Mouse (Mus musculus): Measurements from ENCODE around the gene Rdh16f1.
A peak's percentile ranks its signal among the peaks of the same experiment; 100 is the strongest.
"Not testable (repeated sequence)": the region's sequence is repeated elsewhere in the genome, so short reads cannot be mapped to it uniquely, and the experiment has no call there.

The Rdh16f1 gene

DNA sequence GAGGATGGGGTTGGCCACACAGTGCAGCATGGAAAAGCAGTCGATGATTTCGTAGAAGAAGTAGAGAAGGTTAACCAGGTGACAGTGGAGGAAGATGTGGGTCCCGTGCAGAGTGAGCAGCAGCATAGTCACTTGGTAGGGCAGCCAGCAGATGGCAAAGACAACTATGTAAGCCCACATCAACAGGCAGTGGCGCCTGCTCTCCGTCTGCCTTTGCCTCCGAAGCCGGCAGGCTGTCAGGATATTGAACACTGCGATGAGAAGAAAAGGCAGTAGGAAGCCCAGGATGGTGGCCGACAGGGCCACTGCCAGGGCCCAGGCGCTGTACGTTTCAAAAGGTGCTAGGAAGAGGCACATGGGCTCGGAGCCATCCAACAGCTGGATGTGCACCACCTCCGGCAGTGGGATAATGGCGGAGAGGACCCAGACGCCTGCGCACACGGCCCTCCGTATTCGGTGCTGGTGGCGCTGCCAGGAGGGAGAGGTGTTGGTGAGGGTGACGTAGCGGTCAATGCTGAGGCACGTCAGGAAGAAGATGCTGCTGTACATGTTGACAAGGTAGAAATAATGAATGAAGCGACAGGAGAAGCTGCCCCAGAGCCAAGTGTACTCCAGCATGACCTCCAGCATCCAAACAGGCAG is 9.3 kb upstream of the Rdh16f1 start:
- DNase-seq, result no peak

DNA sequence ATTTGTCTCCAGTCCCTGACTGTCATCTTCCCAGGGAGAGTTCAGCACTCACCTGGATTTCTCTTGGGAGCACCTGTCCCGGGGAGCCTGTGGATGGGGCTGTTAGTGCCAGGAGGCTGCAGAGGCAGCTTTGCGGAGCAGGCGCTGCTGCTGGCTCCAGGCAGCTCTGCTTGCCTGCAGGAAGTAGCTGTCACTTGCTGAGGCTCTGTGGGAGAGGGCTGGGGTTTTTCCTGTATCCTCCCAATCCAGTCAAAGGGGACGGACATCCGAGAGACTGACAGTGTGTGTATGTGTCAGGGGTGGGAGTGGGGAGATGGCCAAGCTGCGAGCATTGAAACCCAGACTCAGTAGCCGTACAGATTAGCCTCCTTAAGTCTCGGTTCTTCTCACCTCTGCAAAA is 8.0 kb upstream of the Rdh16f1 start, which contains the start of gene Gpr182:
TSS of gene Gpr182 (minus strand) at position 185 of the 400 bp plus-strand sequence.
- DNase-seq, result no peak

DNA sequence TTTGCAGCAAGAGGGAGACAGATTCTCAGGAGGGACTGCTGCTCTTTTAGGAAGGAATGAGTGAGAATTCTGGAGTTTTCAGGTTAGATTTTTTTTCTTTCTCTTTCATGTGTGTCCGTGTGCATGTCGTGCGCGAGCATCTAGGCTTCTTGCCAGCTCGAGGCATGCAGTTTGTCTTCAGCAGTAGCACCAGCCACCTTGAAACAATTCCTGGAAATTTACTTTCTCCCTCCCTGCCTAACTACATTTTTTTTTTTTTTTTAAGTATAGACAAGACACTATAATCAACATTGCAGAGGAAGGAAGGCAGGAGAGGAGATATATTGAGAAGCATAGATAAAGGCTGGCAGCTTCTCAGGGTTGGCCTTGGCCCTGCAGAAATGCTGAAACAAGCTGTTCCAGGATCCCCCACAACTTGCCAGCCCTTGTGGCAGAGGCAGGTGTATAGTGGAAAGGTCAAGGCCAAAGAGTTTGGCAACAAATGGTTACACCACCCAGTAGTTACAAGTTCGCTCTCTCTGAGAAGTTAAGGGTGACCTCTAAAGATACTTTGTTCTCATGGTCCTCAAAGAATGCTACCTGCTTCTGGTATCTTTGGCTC is 4.9 kb upstream of the Rdh16f1 start:
- DNase-seq, result no peak

DNA sequence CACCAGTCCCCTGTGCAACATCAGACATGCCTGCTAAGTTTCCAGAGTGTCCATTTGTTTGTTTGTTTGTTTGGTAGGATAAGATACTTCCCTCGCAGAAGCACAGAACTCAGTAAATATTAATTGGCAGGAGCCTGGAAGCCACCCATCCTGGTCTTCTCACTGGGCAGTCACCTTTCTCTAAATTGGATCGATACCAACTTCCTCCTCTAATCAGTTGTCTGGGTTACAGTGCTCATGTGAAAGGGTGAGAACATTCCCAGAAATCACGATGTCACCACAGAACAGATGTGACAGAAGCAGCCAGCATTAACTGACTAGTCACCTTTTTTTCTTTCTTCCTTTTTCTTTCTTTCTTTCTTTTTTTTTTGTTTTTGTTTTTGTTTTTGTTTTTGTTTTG is 4.3 kb upstream of the Rdh16f1 start:
- no peak for DNase-seq

DNA sequence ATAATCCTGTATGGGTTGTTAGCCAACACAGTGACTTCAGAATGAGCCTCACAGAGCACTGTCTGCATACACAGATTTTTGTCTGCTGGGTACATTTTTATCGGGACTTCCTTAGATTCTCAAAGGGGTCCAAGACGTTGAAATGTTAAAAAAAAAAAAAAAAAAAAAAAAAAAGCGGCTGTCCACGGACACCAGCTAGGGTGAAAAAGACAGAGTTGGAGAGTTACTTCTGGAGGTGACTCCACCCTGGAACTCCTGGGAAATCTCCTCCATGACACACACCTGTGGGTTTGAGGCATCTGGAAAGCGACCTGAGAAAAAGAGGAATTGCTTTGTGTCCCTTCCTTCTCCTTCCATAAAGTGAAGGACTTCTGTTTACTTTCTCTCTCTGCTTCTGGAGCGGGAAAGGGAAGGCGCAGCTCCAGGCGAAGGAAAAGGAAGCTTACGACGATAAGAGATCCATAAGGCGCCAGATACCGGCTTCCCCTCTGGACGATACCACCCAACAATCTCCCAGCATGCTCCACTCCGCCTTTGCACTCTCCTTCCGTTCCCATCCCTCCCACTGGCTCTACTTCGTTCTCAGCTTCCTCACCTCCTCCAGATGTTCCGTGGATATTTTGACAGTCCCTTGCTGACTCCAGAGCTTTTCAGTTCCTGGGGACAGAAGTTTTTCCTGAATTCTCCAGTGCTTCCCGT is 3.7 kb upstream of the Rdh16f1 start:
- DNase-seq, result no peak

DNA sequence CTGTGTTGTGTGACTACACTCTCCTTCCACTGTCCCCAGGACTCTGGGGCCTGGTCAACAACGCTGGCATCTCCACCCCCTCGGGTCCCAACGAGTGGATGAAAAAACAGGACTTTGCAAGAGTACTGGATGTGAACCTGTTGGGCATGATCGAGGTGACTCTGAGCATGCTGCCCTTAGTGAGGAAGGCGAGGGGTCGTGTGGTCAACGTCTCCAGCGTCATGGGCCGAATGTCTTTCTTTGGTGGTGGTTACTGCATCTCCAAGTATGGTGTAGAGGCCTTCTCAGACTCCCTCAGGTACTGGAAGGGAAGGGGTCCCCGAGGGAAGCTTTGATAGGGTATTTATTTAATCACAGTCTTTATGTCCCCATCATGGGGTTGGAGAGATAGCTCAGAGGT is 3.3 kb downstream of the Rdh16f1 start:
- DNase-seq, result not testable (repeated sequence)

DNA sequence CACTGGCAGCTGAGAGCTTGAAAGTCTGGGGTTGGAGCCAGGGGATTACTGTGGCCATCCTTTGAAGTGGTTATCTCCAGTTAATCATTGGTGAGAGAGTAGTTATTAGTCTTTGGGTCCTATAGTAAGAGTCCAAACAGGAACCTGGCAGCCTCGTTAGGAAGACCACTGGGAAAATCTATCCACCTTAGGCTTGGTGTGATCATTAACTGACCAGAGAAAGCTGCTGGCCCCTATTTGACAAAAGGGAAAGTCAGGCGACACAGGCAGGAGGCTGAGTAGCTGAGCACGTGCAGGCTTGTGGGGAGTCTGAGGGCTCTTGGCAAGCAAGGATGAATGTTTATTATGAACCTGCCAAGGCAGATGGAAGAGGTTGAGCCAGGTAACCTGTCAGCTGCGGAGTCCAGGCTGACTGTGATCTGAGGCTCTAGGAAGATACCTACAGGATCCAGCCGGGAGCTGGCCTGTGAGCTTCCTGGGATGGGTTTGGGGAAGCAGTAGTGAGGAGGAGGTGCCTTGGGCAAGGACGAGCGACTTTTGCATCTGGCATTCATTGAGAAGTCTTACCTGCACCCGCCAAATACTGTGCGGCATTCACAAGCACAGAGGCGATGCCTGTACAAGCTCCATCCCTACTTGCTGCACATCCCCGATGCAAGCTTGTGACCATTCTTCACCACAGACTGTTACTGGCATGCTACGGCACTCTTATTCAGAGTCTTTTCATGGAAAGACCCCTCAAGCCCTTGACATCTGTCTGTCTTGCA is 4.5 kb downstream of the Rdh16f1 start:
- DNase-seq, result peak; percentile 50

DNA sequence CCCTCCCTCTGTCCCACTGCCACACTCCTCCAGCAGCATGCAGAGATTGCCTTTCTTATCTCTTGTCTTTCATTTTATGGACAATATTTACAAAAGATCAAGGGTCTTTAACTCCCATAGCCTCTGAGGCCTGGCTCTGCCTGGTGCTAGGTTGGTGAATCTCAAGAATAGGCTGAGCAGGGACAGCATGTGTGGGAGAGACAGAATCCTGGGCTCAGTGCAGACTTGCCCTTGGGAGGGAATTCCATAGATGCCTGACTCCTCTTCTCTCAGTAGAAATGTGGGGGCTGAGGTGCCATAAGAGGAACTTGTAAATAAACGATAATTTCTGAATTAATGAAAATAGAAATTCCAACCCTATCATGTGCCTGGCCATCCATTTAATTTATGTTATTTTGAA is 7.0 kb downstream of the Rdh16f1 start:
- no peak for DNase-seq

DNA sequence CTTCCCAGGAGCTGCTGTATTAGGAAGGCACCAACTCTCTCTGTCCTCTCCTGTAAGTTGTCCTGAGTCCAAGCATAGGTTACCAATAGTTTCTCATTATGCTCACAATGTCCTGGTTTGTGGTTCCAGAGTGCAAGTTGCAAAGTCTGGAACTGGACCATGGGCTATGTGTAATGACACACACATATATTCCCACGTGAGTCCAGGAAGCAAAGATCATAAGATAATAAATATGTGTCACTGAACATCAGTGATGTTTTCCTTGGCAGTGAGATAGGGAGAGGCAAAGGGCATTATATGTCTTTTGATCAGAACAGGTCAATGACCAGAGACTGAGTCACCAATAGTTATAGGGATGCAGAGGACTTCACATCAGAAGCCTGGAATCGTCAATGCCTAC is 16.4 kb downstream of the Rdh16f1 start, which contains the start of gene Rdh9:
TSS of gene Rdh9 (plus strand) at position 376 of the 400 bp plus-strand sequence.
- DNase-seq, result no peak

DNA sequence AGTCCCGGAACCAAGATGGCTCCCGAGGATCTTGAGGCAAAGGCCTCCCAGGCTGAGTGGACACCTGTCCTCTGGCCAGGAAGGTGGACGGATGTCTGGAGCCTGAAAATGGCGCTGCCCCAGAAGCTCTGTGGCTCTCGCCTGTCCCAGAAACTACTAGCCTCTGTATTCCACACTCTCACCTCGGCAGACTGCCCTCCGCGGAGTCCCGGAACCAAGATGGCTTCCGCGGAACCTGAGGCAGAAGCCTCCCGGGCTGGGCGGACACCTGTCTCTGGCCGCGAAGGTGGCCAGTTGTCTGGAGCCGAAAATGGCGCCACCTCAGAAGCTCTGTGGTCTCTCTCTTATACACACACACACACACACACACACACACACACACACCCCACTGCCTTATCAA is 22.7 kb downstream of the Rdh16f1 start:
- not testable (repeated sequence) for DNase-seq

DNA sequence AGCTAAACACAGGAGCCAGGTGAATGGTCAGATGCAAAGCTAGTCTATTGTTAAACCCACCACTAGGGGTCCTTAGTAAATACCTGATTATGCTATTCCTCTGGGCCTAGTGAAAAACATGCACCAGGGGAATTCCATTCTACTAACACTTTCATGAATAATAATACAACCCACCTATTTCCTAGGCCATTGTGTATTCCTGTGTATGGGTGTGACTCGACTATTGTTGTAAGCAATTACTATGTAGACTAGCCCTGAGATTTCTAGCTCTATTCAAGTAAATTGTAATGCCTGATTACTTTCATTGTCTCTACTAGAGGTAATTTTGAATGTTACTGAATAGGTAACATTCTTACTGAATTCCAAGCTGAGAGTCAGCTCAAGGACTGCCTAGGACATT is 25.8 kb downstream of the Rdh16f1 start:
- DNase-seq, result not testable (repeated sequence)

DNA sequence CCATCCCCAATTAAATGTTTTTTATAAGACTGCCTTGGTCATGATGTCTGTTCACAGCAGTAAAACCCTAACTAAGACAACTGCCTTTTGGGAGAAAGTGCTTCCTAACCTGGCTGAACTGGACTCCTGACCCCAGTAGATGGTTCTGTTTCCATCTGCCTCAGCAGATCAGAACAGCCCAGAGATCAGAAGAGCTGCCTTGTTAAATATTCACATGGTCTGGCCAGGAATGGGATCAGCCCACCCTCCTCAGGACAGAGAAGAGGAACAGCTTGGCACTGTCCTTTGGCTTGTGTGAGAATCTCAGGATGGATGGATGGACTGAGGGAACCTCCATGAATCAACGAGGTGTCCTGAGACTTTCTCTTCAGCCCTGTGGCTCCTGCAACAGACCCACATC is 39.7 kb downstream of the Rdh16f1 start:
- DNase-seq, result no peak

DNA sequence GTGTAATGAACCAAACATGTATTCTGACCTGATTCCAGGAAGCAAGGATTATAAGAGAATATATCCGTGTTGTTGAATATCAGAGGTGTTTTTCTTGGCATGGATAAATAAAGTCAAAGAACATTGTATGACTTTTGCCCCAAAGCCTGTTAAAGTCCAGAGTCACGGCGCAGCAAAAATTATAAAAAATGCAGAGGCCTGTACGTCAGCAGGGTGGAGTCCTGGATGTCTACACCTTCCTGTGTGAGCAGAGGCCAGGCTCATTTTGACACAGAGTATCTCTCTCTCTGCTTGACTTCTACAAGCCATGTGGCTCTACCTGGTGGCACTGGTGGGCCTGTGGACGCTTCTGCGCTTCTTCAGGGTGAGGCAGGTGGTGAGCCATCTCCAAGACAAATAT is 41.3 kb downstream of the Rdh16f1 start, which contains the start of gene Rdh16:
TSS of gene Rdh16 (plus strand) at position 262 of the 400 bp plus-strand sequence.
- DNase-seq, result no peak

DNA sequence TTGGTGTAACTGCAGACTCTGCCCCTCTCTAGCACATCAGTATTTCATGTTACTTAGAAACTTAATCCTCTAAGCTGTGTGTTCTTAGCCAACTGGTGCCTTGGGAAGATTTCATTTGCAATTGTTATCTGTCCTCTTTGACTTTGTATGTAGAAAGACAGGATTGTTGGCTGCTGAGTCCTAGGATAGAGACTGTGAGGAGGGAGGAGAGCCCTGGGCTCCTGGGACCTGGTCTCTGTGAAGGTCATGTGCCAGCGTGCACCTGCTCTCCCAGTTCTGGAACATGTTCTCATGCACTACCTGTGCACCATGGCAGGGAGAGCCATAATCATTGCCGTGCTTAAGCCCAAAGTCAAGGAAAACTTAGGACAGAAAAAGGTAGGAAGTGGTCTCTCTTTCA is 42.0 kb downstream of the Rdh16f1 start:
- DNase-seq, result no peak

DNA sequence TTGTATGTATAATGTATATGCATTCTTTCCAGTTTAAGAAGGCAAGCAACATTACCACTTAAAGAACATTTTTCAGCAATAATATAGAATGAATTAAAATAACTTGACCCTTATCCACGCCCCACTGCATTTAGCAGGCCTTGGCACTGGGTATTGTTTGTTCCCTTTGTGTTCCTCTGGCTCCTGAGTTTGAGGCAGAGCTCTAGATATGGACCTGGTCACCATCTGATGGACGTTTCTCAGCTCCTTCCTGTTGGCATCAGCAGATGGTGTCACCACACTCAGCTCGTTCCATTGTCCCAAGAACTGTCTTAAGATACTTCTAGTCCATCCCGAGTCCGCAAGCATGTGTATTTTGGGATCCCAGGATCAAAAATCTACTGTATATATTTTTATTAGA is 42.6 kb downstream of the Rdh16f1 start:
- no peak for DNase-seq

DNA sequence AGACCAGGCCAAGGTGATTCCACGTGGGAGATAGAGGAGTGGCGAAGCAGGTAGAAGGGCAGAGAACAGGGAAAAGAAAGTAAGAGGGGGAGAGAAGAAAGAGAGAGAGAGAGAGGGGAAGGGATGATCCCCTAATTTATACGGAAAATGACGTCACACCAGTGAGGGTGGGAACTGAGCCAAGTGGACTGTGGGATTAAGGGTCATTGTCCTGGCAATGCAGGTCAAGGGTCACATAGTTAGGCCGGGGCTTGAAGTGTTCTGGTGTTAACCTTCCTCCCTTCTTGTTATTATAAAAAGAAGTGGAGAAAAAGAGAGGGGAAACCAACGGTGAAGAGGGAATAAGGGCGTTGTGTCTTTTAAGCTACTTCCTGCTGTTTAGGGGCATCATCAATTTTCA is 44.8 kb downstream of the Rdh16f1 start:
- no peak for DNase-seq

DNA sequence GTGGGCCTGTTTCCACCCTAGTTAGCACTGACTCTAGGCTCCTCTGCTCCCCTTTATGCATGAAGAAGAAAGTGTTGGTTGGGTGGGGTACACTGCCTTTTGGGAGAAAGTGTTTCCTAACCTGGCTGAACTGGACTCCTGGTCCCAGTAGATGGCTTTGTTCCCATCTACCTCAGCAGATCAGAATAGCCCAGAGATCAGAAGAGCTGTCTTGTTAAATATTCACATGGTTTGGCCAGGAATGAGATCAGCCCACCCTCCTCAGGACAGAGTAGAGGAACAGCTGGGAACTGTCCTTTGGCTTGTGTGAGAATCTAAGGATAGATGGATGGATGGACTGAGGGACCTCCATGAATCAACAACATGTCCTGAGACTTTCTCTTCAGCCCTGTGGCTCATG is 56.3 kb downstream of the Rdh16f1 start:
- no peak for DNase-seq

DNA sequence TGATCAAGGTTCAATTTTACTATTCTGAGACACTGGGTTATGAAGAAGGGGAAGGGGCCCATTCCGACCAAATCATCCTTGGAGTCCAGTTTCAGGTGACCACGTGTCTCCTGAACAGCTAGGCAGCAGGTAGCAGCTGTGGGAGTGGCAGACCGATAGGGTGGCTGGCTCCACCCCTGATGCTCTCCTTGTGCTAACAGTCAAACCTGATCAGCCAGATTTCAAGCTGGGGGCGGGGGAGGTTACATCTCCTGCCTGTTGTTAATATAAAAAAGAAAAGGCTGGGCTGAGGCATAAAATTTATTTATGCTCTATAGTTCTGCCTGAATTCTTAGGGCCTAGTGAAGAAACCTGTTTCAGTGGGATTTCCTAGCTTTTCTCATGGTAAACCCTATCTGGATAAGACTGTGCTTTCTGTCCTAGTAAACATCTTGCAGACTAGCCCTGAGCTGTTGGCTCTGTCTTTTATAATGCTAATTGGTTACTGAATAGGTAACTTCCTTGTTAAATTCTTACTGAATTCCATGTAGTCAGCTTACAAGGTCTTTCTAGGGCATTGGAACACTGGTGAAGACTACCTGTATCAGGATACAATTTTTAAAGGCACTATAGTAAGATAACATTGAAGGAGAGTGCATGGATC is 57.8 kb downstream of the Rdh16f1 start:
- not testable (repeated sequence) for DNase-seq

DNA sequence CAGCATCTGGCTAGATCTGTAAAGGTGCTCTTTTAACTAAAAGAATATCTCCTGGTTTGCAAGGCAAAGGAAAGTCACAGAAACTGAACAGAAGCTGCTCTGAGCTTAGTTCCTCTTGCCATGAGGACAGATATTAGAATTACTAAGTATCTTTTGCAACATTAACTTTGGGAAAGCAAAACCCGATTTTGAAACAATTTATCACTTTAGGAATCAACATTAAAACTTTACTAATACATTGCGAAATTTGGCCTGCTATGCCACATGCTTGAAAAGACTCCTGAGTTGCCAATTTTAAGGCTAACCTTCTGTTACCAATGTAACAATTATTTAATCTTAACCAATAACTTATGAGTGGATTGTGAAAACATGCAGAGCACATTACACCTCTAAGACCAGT is 62.2 kb downstream of the Rdh16f1 start:
- not testable (repeated sequence) for DNase-seq

DNA sequence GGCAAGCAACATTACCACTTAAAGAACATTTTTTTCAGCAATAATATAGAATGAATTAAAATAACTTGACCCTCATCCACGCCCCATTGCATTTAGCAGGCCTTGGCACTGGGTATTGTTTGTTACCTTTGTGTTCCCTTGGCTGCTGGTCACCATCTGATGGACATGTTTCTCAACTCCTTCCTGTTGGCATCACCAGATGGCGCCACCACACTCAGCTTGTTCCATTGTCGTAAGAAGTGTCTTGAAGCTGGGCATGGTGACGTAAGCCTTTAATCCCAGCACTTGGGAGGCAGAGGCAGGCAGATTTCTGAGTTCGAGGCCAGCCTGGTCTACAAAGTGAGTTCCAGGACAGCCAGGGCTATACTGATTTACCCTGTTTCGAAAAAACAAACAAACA is 65.8 kb downstream of the Rdh16f1 start:
- no peak for DNase-seq

DNA sequence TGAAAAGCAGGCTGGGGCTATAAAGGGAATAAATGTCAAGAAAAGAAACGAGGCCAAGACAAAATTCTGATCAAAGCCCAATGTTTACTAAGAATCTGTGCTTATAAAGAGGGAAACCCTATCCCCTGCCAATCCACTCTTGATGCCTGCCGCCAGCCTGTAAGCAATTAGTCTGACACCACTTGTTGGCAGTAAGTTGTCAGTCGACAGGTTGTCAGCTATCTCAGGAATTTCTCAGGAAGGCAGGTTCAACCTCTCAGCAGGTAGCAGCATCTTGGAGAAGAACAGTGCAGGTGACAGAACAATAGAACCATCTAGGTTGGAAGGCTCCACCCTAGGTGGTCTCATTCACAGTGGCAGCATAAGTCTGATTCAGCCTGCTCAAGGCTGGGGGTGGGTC is 69.5 kb downstream of the Rdh16f1 start:
- DNase-seq, result peak; percentile 30

DNA sequence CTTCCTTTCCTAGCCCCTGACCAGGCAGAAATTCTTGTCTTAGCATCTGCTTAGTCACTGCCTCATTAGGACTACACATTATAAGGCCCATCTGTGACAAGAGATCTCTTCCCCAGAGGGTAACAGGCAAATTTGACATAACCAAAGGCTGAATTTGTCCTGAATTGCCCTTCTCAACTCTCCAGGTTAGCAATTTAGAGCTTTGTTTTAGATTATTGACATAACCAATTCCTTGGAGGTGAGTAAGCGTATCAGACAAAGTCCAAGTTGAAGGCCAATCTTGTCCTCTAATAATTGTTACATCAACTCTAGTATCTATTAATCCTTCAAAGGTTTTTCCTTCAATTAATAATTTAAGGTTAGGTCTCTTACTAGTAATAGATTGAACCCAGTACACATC is 74.6 kb downstream of the Rdh16f1 start:
- DNase-seq, result not testable (repeated sequence)

DNA sequence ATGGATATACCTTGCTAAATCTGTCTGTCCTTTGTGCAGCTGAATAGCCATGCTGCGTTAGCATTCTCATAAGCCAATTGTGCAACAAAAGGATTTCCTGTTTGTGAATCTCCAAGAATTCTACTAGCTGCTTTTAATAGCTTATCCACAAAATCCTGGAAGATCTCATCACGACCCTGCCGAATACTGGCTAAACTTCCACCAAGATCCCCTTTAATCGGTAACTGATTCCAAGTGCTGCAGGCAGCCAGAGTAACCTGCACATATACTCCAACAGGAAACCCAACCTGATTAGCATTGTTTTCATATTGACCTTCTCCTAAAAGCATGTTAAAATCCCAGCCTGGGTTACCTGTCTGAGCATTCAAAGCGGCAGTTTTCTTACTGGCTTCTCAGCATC is 75.7 kb downstream of the Rdh16f1 start:
- no peak for DNase-seq
